Comparison of ENCODE assay signal across 8 mouse cellular contexts in the genomic region with DNA sequence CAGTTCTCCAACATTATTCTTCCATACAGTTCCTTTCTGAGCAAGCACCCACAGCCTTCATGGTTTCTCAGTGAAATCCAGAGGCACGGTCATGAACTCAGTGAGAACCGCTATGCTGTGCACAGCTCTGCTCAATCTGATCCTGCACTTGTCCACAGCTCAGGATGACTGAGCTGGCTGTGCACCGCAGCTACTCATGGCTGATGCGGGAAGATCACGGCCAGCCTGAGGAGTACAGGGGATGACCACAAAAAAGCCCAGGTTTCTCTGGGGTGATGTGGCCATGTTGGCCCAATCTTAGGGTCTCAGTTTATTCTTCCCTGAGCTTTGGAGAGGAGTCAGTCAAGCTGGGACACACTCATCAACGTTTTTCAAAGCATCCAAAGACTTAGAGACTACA.
DNase-seq lines count a peak whose midpoint lies in the region; ATAC-seq and TF ChIP-seq lines count a peak whose summit lies in the region.

No protein-coding gene starts in this region.

- DNase-seq in kidney, adult 2 months: no peak
- DNase-seq in hindbrain, postnatal 0 days (ENCODE audit: low spot score): no peak
- DNase-seq in midbrain, embryonic 14.5 days: peak; percentile 2
- no peak for DNase-seq in ovary, postnatal 14 days (ENCODE audit: low spot score)
- DNase-seq in gastrocnemius, postnatal 10 days: no peak
- no peak for DNase-seq in right cerebral cortex, adult 18-20 months

- H3K9ac ChIP-seq in kidney, embryonic 15.5 days: no peak overlapping the region
- H3K9ac ChIP-seq in embryonic facial prominence, embryonic 15.5 days: no peak overlapping the region
- H3K9ac ChIP-seq in hindbrain, postnatal 0 days (replicated peaks; ENCODE audit: low read length): peak overlapping the region; percentile 65; the same call in 1 of the 2 replicates
- H3K9ac ChIP-seq in midbrain, embryonic 14.5 days (replicated peaks; ENCODE audit: low read length): no peak overlapping the region

- H3K36me3 ChIP-seq in kidney, embryonic 15.5 days: no peaks in the 10 kb centered on the region
- H3K36me3 ChIP-seq in kidney, adult 2 months (ENCODE audit: control insufficient read depth, insufficient read depth, low read length): no peaks in the 10 kb centered on the region
- no peaks in the 10 kb centered on the region for H3K36me3 ChIP-seq in embryonic facial prominence, embryonic 15.5 days
- H3K36me3 ChIP-seq in hindbrain, postnatal 0 days (ENCODE audit: insufficient read depth, low read length): no peaks in the 10 kb centered on the region
- H3K36me3 ChIP-seq in midbrain, embryonic 14.5 days (ENCODE audit: control insufficient read depth, insufficient read depth, low read length): no peaks in the 10 kb centered on the region

- H3K4me2 ChIP-seq in kidney, embryonic 15.5 days: peak overlapping the region; percentile 82
- peak overlapping the region; percentile 77 for H3K4me2 ChIP-seq in embryonic facial prominence, embryonic 15.5 days (replicated peaks)
- peak overlapping the region; percentile 68 for H3K4me2 ChIP-seq in hindbrain, postnatal 0 days (ENCODE audit: low read depth, low read length)
- peak overlapping the region; percentile 67 for H3K4me2 ChIP-seq in midbrain, embryonic 14.5 days (ENCODE audit: low read length)

- ATAC-seq in kidney, embryonic 15.5 days (replicated peaks; ENCODE audit: low FRiP score): no peak
- no peak for ATAC-seq in embryonic facial prominence, embryonic 15.5 days (ENCODE audit: insufficient number of reproducible peaks, low FRiP score, low TSS enrichment, low read depth)
- 0 out of 2 replicates have a peak, but pooled peaks have one; percentile 1 for ATAC-seq in hindbrain, postnatal 0 days
- ATAC-seq in midbrain, embryonic 14.5 days (ENCODE audit: low FRiP score, low TSS enrichment): 0 out of 2 replicates have a peak, but pooled peaks have one; percentile 29

- peaks cover 25% of the 10 kb centered on the region for H3K27me3 ChIP-seq in kidney, embryonic 15.5 days
- H3K27me3 ChIP-seq in kidney, adult 2 months (replicated peaks; ENCODE audit: control insufficient read depth, insufficient read depth, low read length): no peaks in the 10 kb centered on the region
- H3K27me3 ChIP-seq in embryonic facial prominence, embryonic 15.5 days: peaks cover 33% of the 10 kb centered on the region
- 0 out of 2 replicates have a peak, but pooled peaks cover 5% of the 10 kb centered on the region for H3K27me3 ChIP-seq in hindbrain, postnatal 0 days (ENCODE audit: insufficient read depth, low read length)
- H3K27me3 ChIP-seq in midbrain, embryonic 14.5 days (ENCODE audit: control insufficient read depth, insufficient read depth, low read length): peaks cover 12% of the 10 kb centered on the region

- TF ChIP-seq CTCF in kidney, adult 2 months (conservative IDR thresholded peaks at IDR 0.05; ENCODE audit: insufficient read depth, insufficient read length, low read depth, low read length): no peak
- TF ChIP-seq CTCF in hindbrain, postnatal 0 days (IDR thresholded peaks at IDR 0.05; ENCODE audit: low read depth): no peak

- H3K4me1 ChIP-seq in kidney, embryonic 15.5 days: peaks cover 11% of the 10 kb centered on the region
- H3K4me1 ChIP-seq in kidney, adult 2 months (ENCODE audit: control insufficient read depth, insufficient read depth, low read length): 0 out of 2 replicates have a peak, but pooled peaks cover 2% of the 10 kb centered on the region
- H3K4me1 ChIP-seq in embryonic facial prominence, embryonic 15.5 days: peaks cover 6% of the 10 kb centered on the region; the same call in 1 of the 2 replicates
- H3K4me1 ChIP-seq in hindbrain, postnatal 0 days (ENCODE audit: insufficient read depth, low read length): peaks cover 6% of the 10 kb centered on the region; the same call in 1 of the 2 replicates
- peaks cover 7% of the 10 kb centered on the region for H3K4me1 ChIP-seq in midbrain, embryonic 14.5 days (ENCODE audit: control insufficient read depth, insufficient read depth, low read length)

- WGBS in kidney, embryonic 15.5 days: 73% methylated on average over 6 of the region's 6 CpGs
- WGBS in kidney, adult 2 months: 81% methylated on average over 6 of the region's 6 CpGs
- WGBS in embryonic facial prominence, embryonic 15.5 days: 72% methylated on average over 6 of the region's 6 CpGs
- WGBS in hindbrain, postnatal 0 days: 69% methylated on average over 6 of the region's 6 CpGs
- WGBS in midbrain, embryonic 14.5 days: 73% methylated on average over 6 of the region's 6 CpGs

- TF ChIP-seq POLR2A in kidney, adult 2 months (IDR thresholded peaks at IDR 0.05; ENCODE audit: low read depth, low read length): no peak

- H3K27ac ChIP-seq in kidney, embryonic 15.5 days: no peak overlapping the region
- no peak overlapping the region for H3K27ac ChIP-seq in kidney, adult 2 months (ENCODE audit: insufficient read depth, low read depth, low read length)
- no peak overlapping the region for H3K27ac ChIP-seq in embryonic facial prominence, embryonic 15.5 days (replicated peaks)
- peak overlapping the region; percentile 76; the same call in 1 of the 2 replicates for H3K27ac ChIP-seq in hindbrain, postnatal 0 days
- no peak overlapping the region for H3K27ac ChIP-seq in midbrain, embryonic 14.5 days (replicated peaks; ENCODE audit: low read depth, low read length)

- H3K9me3 ChIP-seq in kidney, embryonic 15.5 days (replicated peaks): no peaks in the 10 kb centered on the region
- no peaks in the 10 kb centered on the region for H3K9me3 ChIP-seq in embryonic facial prominence, embryonic 15.5 days (replicated peaks)
- H3K9me3 ChIP-seq in hindbrain, postnatal 0 days (ENCODE audit: low read length): no peaks in the 10 kb centered on the region
- H3K9me3 ChIP-seq in midbrain, embryonic 14.5 days (ENCODE audit: control insufficient read depth, low read length): no peaks in the 10 kb centered on the region

- peak overlapping the region; percentile 65 for H3K4me3 ChIP-seq in kidney, embryonic 15.5 days (replicated peaks)
- no peak overlapping the region for H3K4me3 ChIP-seq in kidney, adult 2 months (ENCODE audit: insufficient read depth, low read depth, low read length)
- peak overlapping the region; percentile 66 for H3K4me3 ChIP-seq in embryonic facial prominence, embryonic 15.5 days (replicated peaks)
- H3K4me3 ChIP-seq in hindbrain, postnatal 0 days (ENCODE audit: low read length): no peak overlapping the region
- H3K4me3 ChIP-seq in midbrain, embryonic 14.5 days (replicated peaks; ENCODE audit: low read depth, low read length): peak overlapping the region; percentile 48

Comparison
In these comparisons a context has a peak if more than half of its experiments do, and no peak if none do; other contexts are left out.
1. H3K4me3 ChIP-seq: peak in kidney, embryonic 15.5 days (single experiment), embryonic facial prominence, embryonic 15.5 days (single experiment) and midbrain, embryonic 14.5 days (single experiment); none in kidney, adult 2 months (single experiment) and hindbrain, postnatal 0 days (single experiment).
2. ATAC-seq: peak in hindbrain, postnatal 0 days (single experiment) and midbrain, embryonic 14.5 days (single experiment); none in kidney, embryonic 15.5 days (single experiment) and embryonic facial prominence, embryonic 15.5 days (single experiment).
3. Peak in every context shown above with its lines, with median percentiles within 50 percentile points of each other: H3K4me2 ChIP-seq.